Comparison of ENCODE assay signal across 28 mouse cellular contexts in the genomic region with DNA sequence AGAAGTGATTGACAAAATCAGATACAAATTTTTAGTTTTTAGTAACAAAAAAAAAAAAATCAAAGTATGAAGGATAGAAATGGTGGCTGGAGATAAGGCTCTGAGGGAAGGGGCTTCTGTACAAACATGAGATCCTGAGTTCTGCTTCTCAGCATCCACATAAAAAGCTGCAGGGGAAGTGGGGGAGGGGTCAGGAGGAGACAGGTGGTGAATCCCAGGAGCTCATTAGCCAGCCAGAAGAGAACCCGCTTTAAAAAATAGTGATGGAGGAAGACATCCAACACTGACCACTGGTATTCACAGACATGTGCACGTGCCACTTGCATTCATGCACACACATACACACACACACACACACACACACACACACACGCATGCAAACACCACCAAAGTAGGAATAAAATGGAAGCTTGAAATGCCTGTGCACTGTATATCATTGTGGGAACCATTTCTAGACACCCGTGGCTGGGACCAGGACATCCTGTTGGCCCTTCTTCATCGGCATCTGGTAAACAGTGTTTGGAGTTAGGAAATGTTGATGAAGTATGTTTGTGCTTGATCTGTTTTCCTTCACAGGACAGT. TPM values are rescaled to one million over a fixed set of nuclear protein-coding genes. Genes with fewer than 3 reads are reported as not detected.
DNase-seq lines count a peak whose midpoint lies in the region; ATAC-seq lines count a peak whose summit lies in the region.
"Had no signal": no experiment of that assay in that cellular context is flagged by ENCODE, and none has a peak within 500 bp of the region (broad histone marks: within the 10 kb centered on the region; RNA-seq: fewer than 3 reads in every experiment).

No protein-coding gene starts in this region.

- 0 out of 2 replicates have a peak, but pooled peaks have one; percentile 51 for ATAC-seq in hindbrain, embryonic 16.5 days
- no peak for ATAC-seq in hindbrain, embryonic 11.5 days (ENCODE audit: low FRiP score)
- no peak for ATAC-seq in liver, embryonic 12.5 days
- ATAC-seq in forebrain, embryonic 14.5 days = no peak
- ATAC-seq: forebrain, embryonic 13.5 days; intestine, embryonic 16.5 days; liver, postnatal 0 days; Patski had no signal

- H3K27ac ChIP-seq in hindbrain, embryonic 16.5 days (ENCODE audit: low read depth, low read length) = no peak overlapping the region
- H3K27ac ChIP-seq in hindbrain, embryonic 11.5 days (ENCODE audit: low read depth, low read length) = no peak overlapping the region
- H3K27ac ChIP-seq in liver, embryonic 12.5 days = no peak overlapping the region
- no peak overlapping the region for H3K27ac ChIP-seq in forebrain, embryonic 14.5 days (ENCODE audit: low read depth, low read length)
- H3K27ac ChIP-seq: embryonic facial prominence, embryonic 10.5 days; embryonic facial prominence, embryonic 15.5 days; forebrain, embryonic 13.5 days; gastrocnemius, adult 2 months; heart, embryonic 15.5 days; hindbrain, embryonic 12.5 days; limb, embryonic 13.5 days; neural tube, embryonic 13.5 days; stomach, postnatal 0 days had no signal

- no peaks in the 10 kb centered on the region for H3K9me3 ChIP-seq in hindbrain, embryonic 16.5 days (ENCODE audit: control insufficient read depth, low read length)
- H3K9me3 ChIP-seq in hindbrain, embryonic 11.5 days (ENCODE audit: control insufficient read depth, low read length) = no peaks in the 10 kb centered on the region
- no peaks in the 10 kb centered on the region for H3K9me3 ChIP-seq in liver, embryonic 12.5 days (replicated peaks)
- H3K9me3 ChIP-seq in forebrain, embryonic 14.5 days (replicated peaks; ENCODE audit: control insufficient read depth, low read length) = no peaks in the 10 kb centered on the region
- H3K9me3 ChIP-seq: embryonic facial prominence, embryonic 10.5 days; embryonic facial prominence, embryonic 15.5 days; forebrain, embryonic 13.5 days; heart, embryonic 15.5 days; hindbrain, embryonic 12.5 days; limb, embryonic 13.5 days; neural tube, embryonic 13.5 days had no signal

- no peaks in the 10 kb centered on the region for H3K4me1 ChIP-seq in hindbrain, embryonic 16.5 days (ENCODE audit: control insufficient read depth, insufficient read depth, low read depth, low read length)
- H3K4me1 ChIP-seq in hindbrain, embryonic 11.5 days (replicated peaks; ENCODE audit: control insufficient read depth, insufficient read depth, low read length) = no peaks in the 10 kb centered on the region
- H3K4me1 ChIP-seq in liver, embryonic 12.5 days = peaks cover 6% of the 10 kb centered on the region; the same call in 1 of the 2 replicates
- H3K4me1 ChIP-seq in forebrain, embryonic 14.5 days (ENCODE audit: control insufficient read depth, insufficient read depth, low read length) = no peaks in the 10 kb centered on the region
- H3K4me1 ChIP-seq: embryonic facial prominence, embryonic 15.5 days; limb, embryonic 13.5 days had no signal

- WGBS in hindbrain, embryonic 16.5 days = 72% methylated on average over 5 of the region's 5 CpGs
- WGBS in hindbrain, embryonic 11.5 days = 86% methylated on average over 5 of the region's 5 CpGs
- WGBS in liver, embryonic 12.5 days (ENCODE audit: insufficient replicate concordance) = 71% methylated on average over 5 of the region's 5 CpGs
- 84% methylated on average over 5 of the region's 5 CpGs for WGBS in forebrain, embryonic 14.5 days

- no peak for DNase-seq in hindbrain, embryonic 11.5 days (ENCODE audit: low spot score)
- DNase-seq in brain, adult 2 months (ENCODE audit: low read depth, low spot score) = peak; percentile 25
- DNase-seq in cerebellum, adult 18-20 months = peak; percentile 22 to 34
- peak; percentile 68 for DNase-seq in cerebellum, postnatal 10 days
- no peak for DNase-seq in forebrain, embryonic 14.5 days (ENCODE audit: low spot score)
- no peak for DNase-seq in kidney, postnatal 14 days
- DNase-seq: adrenal gland, postnatal 14 days; gastrocnemius, adult 2 months; gastrocnemius, postnatal 36 days; kidney, adult 8-10 months; kidney, postnatal 10 days; liver, postnatal 0 days; right cerebral cortex, postnatal 4 days; thymus, adult 18-20 months; thymus, postnatal 25 days had no signal

- H3K27me3 ChIP-seq in hindbrain, embryonic 16.5 days (replicated peaks; ENCODE audit: control insufficient read depth, insufficient read depth, low read length) = no peaks in the 10 kb centered on the region
- H3K27me3 ChIP-seq in hindbrain, embryonic 11.5 days (ENCODE audit: control insufficient read depth, insufficient read depth, low read length) = no peaks in the 10 kb centered on the region
- no peaks in the 10 kb centered on the region for H3K27me3 ChIP-seq in liver, embryonic 12.5 days (replicated peaks)
- no peaks in the 10 kb centered on the region for H3K27me3 ChIP-seq in forebrain, embryonic 14.5 days (replicated peaks; ENCODE audit: control insufficient read depth, insufficient read depth, low read length)
- H3K27me3 ChIP-seq: embryonic facial prominence, embryonic 15.5 days; forebrain, embryonic 13.5 days; heart, embryonic 15.5 days; hindbrain, embryonic 12.5 days; limb, embryonic 13.5 days; neural tube, embryonic 13.5 days; Patski had no signal

- no peak overlapping the region for H3K4me2 ChIP-seq in hindbrain, embryonic 16.5 days (ENCODE audit: low read length)
- no peak overlapping the region for H3K4me2 ChIP-seq in hindbrain, embryonic 11.5 days (replicated peaks; ENCODE audit: low read depth, low read length)
- H3K4me2 ChIP-seq in liver, embryonic 12.5 days = no peak overlapping the region
- no peak overlapping the region for H3K4me2 ChIP-seq in forebrain, embryonic 14.5 days (ENCODE audit: low read length)
- H3K4me2 ChIP-seq: embryonic facial prominence, embryonic 15.5 days; forebrain, embryonic 13.5 days; heart, embryonic 15.5 days; hindbrain, embryonic 12.5 days; limb, embryonic 13.5 days; liver, embryonic 11.5 days; neural tube, embryonic 13.5 days had no signal

- no peak overlapping the region for H3K9ac ChIP-seq in hindbrain, embryonic 16.5 days (ENCODE audit: low read depth, low read length)
- no peak overlapping the region for H3K9ac ChIP-seq in hindbrain, embryonic 11.5 days (ENCODE audit: low read depth, low read length)
- no peak overlapping the region for H3K9ac ChIP-seq in liver, embryonic 12.5 days
- no peak overlapping the region for H3K9ac ChIP-seq in forebrain, embryonic 14.5 days (ENCODE audit: low read length)
- H3K9ac ChIP-seq: embryonic facial prominence, embryonic 15.5 days; forebrain, embryonic 13.5 days; heart, embryonic 15.5 days; hindbrain, embryonic 12.5 days; limb, embryonic 13.5 days; liver, postnatal 0 days; neural tube, embryonic 13.5 days had no signal

- H3K36me3 ChIP-seq in hindbrain, embryonic 16.5 days (ENCODE audit: control insufficient read depth, insufficient read depth, low read length) = no peaks in the 10 kb centered on the region
- no peaks in the 10 kb centered on the region for H3K36me3 ChIP-seq in hindbrain, embryonic 11.5 days (ENCODE audit: control insufficient read depth, insufficient read depth, low read length)
- no peaks in the 10 kb centered on the region for H3K36me3 ChIP-seq in liver, embryonic 12.5 days
- no peaks in the 10 kb centered on the region for H3K36me3 ChIP-seq in forebrain, embryonic 14.5 days (ENCODE audit: control insufficient read depth, insufficient read depth, low read length)
- H3K36me3 ChIP-seq: embryonic facial prominence, embryonic 10.5 days; embryonic facial prominence, embryonic 15.5 days; heart, embryonic 15.5 days; hindbrain, embryonic 12.5 days; limb, embryonic 13.5 days; neural tube, embryonic 13.5 days had no signal

- H3K4me3 ChIP-seq in hindbrain, embryonic 16.5 days (ENCODE audit: low read length) = no peak overlapping the region
- no peak overlapping the region for H3K4me3 ChIP-seq in hindbrain, embryonic 11.5 days (ENCODE audit: low read depth, low read length)
- no peak overlapping the region for H3K4me3 ChIP-seq in liver, embryonic 12.5 days
- H3K4me3 ChIP-seq in forebrain, embryonic 14.5 days (ENCODE audit: low read depth, low read length) = no peak overlapping the region
- H3K4me3 ChIP-seq: embryonic facial prominence, embryonic 10.5 days; embryonic facial prominence, embryonic 15.5 days; forebrain, embryonic 13.5 days; gastrocnemius, adult 2 months; heart, embryonic 15.5 days; hindbrain, embryonic 12.5 days; limb, embryonic 13.5 days; neural tube, embryonic 13.5 days had no signal

RNA-seq across cellular contexts. Expression of a gene that starts 30.1 kb away (rescaled TPM):
- 37.3 and 43.2 TPM in 2 replicates for polyA plus RNA-seq in hindbrain, embryonic 16.5 days (2015; fragmentation: Nextera tagmentation; extraction: Ambion mirVana)
- polyA plus RNA-seq in hindbrain, embryonic 11.5 days (2014; fragmentation: Nextera tagmentation; extraction: Ambion mirVana) = 56.6 and 58.0 TPM in 2 replicates
- 12.8 and 14.8 TPM in 2 replicates for polyA plus RNA-seq in liver, embryonic 12.5 days (2016; fragmentation: Nextera tagmentation; extraction: Ambion mirVana)
- 22.6 and 28.0 TPM in 2 replicates for polyA plus RNA-seq in forebrain, embryonic 14.5 days (2014; fragmentation: Nextera tagmentation; extraction: Ambion mirVana)

Comparison
In these comparisons a context has a peak if more than half of its experiments do, and no peak if none do; other contexts are left out.
1. DNase-seq: peak in brain, adult 2 months (single experiment), cerebellum, adult 18-20 months (2 of 2) and cerebellum, postnatal 10 days (2 of 2); none in hindbrain, embryonic 11.5 days (single experiment), forebrain, embryonic 14.5 days (single experiment) and kidney, postnatal 14 days (single experiment).